Mouse (Mus musculus) urinary bladder, postnatal 14 days (tissue): ENCODE measurements around the gene Sdf4.

Experiments used
- DNase-seq: peaks from one replicate; pipeline ENCODE4 v3.0.0; 2021; ENCODE audit warnings: low spot score

Sdf4 gene

GRCm38 (mm10) chr4:156008369-156008768, 15.7 kb downstream of the Sdf4 start:
- no peak for DNase-seq

- DNase-seq, result no peak
These were observed 21.0 kb downstream of the Sdf4 start, which contains the start of gene Tnfrsf4 for GRCm38 (mm10) chr4:156013637-156014036. Tnfrsf4 (plus strand) TSS chr4:156013843.

- DNase-seq, result no peak
These were observed 21.8 kb downstream of the Sdf4 start for GRCm38 (mm10) chr4:156014436-156014835.

- no peak for DNase-seq
These were observed 27.1 kb downstream of the Sdf4 start for GRCm38 (mm10) chr4:156019771-156020170.

- DNase-seq, result no peak
These were observed 28.7 kb downstream of the Sdf4 start for GRCm38 (mm10) chr4:156021381-156021780.

- no peak for DNase-seq
These were observed 29.3 kb downstream of the Sdf4 start for GRCm38 (mm10) chr4:156021942-156022419.

GRCm38 (mm10) chr4:156023520-156023919, 30.8 kb downstream of the Sdf4 start:
- DNase-seq, result no peak

- no peak for DNase-seq
These were observed 31.5 kb downstream of the Sdf4 start for GRCm38 (mm10) chr4:156024184-156024583.

- DNase-seq, result peak; percentile 74
These were observed 33.3 kb downstream of the Sdf4 start, which contains the start of gene Tnfrsf18 for GRCm38 (mm10) chr4:156026013-156026412. Tnfrsf18 (plus strand) TSS chr4:156026164.

- DNase-seq, result no peak
These were observed 35.9 kb downstream of the Sdf4 start for GRCm38 (mm10) chr4:156028580-156028979.

- DNase-seq, result no peak
These were observed 38.0 kb downstream of the Sdf4 start for GRCm38 (mm10) chr4:156030651-156031118.

GRCm38 (mm10) chr4:156031255-156031592, 38.6 kb downstream of the Sdf4 start:
- no peak for DNase-seq

- DNase-seq, result peak; percentile 82
These were observed 39.1 kb downstream of the Sdf4 start for GRCm38 (mm10) chr4:156031593-156032391.

GRCm38 (mm10) chr4:156032856-156033255, 40.2 kb downstream of the Sdf4 start:
- DNase-seq, result no peak

GRCm38 (mm10) chr4:156033476-156034119, 40.9 kb downstream of the Sdf4 start:
- peak; percentile 37 for DNase-seq

GRCm38 (mm10) chr4:156034301-156034700, 41.6 kb downstream of the Sdf4 start:
- no peak for DNase-seq

GRCm38 (mm10) chr4:156034901-156035300, 42.2 kb downstream of the Sdf4 start:
- no peak for DNase-seq

- no peak for DNase-seq
These were observed 52.1 kb downstream of the Sdf4 start for GRCm38 (mm10) chr4:156044754-156045153.

GRCm38 (mm10) chr4:156049779-156050178, 57.1 kb downstream of the Sdf4 start:
- no peak for DNase-seq

GRCm38 (mm10) chr4:156050391-156050980, 57.8 kb downstream of the Sdf4 start:
- peak; percentile 37 for DNase-seq

GRCm38 (mm10) chr4:156053113-156053512, 60.4 kb downstream of the Sdf4 start:
- no peak for DNase-seq

- no peak for DNase-seq
These were observed 61.5 kb downstream of the Sdf4 start for GRCm38 (mm10) chr4:156054130-156054529.

- DNase-seq, result no peak
These were observed 61.9 kb downstream of the Sdf4 start for GRCm38 (mm10) chr4:156054606-156055005.
